Mouse (Mus musculus) CH12.LX (cell line): ENCODE measurements around the gene Enpp7.

Experiments used
- CHD1 ChIP-seq: IDR thresholded peaks from 2 replicates; pipeline ENCODE4 v1.6.1; 2012; ENCODE audit warnings: low read depth, low read length, improper control_type of control experiment, inconsistent platforms
- CTCF ChIP-seq, 2 experiments: IDR thresholded peaks in 1 of 2; conservative IDR thresholded peaks in 1 of 2; 2 replicates each; pipeline ENCODE4 v1.5.1; 2011 to 2012; ENCODE audit warnings: low read depth in 2 of 2, low read length in 2 of 2, improper control_type of control experiment in 1 of 2, inconsistent platforms in 1 of 2, mild to moderate bottlenecking in 1 of 2, moderate library complexity in 1 of 2
- ELF1 ChIP-seq: IDR thresholded peaks from 2 replicates; pipeline ENCODE4 v1.6.1; 2014; ENCODE audit warnings: low read depth, mild to moderate bottlenecking, inconsistent platforms, low read length, improper control_type of control experiment
- GABPA ChIP-seq: IDR thresholded peaks from 2 replicates; pipeline ENCODE4 v1.6.1; 2012; ENCODE audit warnings: low read depth, low read length, improper control_type of control experiment, inconsistent platforms; ENCODE audit not compliant: insufficient replicate concordance
- HCFC1 ChIP-seq: IDR thresholded peaks from 2 replicates; pipeline ENCODE4 v1.6.1; 2012; ENCODE audit warnings: low read depth, mild to moderate bottlenecking, inconsistent platforms, low read length, improper control_type of control experiment
- POLR2A ChIP-seq: IDR thresholded peaks from 2 replicates; pipeline ENCODE4 v1.6.1; 2011; ENCODE audit warnings: low read depth, mild to moderate bottlenecking, improper control_type of control experiment, low read length
- RAD21 ChIP-seq: IDR thresholded peaks from 2 replicates; pipeline ENCODE4 v1.6.1; 2011; ENCODE audit warnings: low read depth, mild to moderate bottlenecking, low read length, improper control_type of control experiment, moderate library complexity

DNA sequence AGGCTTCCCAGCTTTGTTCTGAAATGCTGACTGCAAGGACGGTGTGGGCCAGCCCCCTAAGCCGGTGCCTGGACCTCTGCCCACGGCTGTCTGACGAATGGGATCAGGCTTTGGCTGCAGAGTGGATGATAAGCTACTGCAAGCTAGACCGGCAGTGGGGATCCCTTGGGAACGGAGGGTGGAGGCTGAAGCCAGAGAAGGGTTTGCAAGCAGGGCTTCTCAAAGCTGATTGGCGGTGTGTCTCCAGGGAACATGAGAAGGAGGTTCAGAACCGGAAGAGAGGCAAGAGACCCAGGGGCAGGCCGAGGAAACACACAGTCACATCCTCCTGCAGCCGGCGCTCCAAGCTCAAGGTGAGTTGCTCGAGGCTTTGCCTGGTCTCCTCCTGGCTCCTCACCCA, 38.2 kb downstream of the Enpp7 start:
- TF ChIP-seq RAD21 (peak; percentile 30), CTCF (conservative IDR thresholded peaks at IDR 0.05 in 1 of 2, IDR thresholded peaks at IDR 0.05 in 1 of 2; ENCODE audit: low read depth in 2 of 2, low read length in 2 of 2) (peak in 1 of 2 experiments; percentile 39; a peak in 2 of 4 replicates), GABPA (no peak), HCFC1 (no peak), POLR2A (no peak), ELF1 (peak; percentile 78), CHD1 (no peak)
